Mouse (Mus musculus) R1 (cell line): ENCODE results near the gene Mpdu1.
"Not testable (repeated sequence)": the region's sequence is repeated elsewhere in the genome, so short reads cannot be mapped to it uniquely, and the experiment has no call there.

Experiments
- DNase-seq: peaks from one replicate; pipeline ENCODE4 v3.0.0-alpha.2; 2018; ENCODE audit warnings: low read depth, low spot score

The Mpdu1 gene

GRCm38 (mm10) chr11:69665457-69665960 is 3.1 kb upstream of the Mpdu1 start:
- DNase-seq: no peak

GRCm38 (mm10) chr11:69664841-69665240 is 2.4 kb upstream of the Mpdu1 start:
- no peak for DNase-seq

DNA sequence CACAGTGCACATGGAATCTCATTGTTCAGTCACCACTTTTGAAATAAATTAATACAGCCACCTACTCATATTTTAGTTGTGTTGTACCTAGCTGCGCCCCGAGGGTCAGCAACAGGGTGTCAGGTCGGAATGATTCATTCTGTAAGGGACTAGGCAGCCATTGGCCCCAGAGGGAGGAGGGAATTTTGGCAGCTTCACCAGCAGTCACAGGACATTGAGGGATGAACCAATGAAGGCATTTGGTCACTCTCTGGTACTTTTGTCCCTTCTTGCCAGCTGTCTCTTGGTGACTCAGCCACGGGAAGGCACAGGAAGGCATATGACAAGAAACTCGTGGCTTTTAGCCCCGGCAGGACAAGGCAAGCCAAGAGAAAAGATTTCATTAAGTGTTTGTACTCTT is 1.4 kb upstream of the Mpdu1 start:
- DNase-seq: no peak

DNA sequence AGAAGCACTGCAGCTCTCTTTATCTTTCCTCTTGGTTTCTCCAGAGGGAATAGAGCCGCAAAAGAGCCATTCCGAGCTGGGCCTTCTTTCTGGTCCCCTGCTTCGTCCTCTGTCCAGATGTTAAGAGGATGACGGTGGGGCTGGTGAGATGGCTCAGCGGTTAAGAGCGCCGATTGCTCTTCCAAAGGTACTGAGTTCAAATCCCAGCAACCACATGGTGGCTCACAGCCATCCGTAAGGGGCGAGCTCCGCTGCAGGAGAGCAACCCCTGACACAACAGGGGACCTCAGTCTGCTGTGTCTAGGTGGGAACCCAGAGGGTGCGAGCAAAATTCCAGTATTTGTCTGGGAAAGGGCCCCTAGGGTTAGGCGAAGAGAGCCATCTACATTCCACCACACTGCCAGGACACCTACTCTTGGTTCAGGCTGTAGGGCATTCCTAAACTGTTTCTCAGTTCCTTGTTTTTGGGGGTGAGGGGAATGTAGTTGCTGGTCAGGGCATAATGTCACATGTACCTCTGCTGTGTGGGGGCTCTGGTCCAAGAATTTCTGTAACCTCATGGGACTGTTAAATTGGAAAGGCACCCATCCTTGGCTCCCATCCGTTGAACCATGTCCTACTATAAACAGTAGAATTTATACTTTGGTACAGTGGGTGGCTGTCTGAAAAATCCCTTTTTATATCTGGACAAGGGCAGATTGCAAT is 677 bp upstream of the Mpdu1 start:
- no peak for DNase-seq

GRCm38 (mm10) chr11:69661221-69661881 is 1.1 kb downstream of the Mpdu1 start:
- no peak for DNase-seq

DNA sequence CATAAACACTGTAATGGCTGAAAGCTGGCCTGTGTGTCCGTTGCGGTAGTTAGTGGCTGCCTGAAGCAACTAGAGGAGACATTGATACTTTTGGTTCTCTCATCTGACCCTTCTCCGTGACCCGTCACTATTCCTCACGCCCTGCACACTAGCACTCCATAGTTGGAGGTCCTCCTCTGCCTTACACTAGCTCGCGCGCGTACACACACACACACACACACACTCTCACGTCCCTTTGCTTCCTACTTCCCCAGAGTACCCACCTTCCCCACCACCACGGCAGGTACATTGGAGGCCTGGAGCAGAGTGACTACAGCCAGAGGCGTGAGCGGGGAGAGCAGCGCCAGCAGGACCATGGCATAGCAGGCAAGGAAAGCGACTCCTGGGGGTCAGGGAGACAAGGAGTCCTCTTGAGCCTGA is 5.0 kb downstream of the Mpdu1 start:
- DNase-seq: no peak

DNA sequence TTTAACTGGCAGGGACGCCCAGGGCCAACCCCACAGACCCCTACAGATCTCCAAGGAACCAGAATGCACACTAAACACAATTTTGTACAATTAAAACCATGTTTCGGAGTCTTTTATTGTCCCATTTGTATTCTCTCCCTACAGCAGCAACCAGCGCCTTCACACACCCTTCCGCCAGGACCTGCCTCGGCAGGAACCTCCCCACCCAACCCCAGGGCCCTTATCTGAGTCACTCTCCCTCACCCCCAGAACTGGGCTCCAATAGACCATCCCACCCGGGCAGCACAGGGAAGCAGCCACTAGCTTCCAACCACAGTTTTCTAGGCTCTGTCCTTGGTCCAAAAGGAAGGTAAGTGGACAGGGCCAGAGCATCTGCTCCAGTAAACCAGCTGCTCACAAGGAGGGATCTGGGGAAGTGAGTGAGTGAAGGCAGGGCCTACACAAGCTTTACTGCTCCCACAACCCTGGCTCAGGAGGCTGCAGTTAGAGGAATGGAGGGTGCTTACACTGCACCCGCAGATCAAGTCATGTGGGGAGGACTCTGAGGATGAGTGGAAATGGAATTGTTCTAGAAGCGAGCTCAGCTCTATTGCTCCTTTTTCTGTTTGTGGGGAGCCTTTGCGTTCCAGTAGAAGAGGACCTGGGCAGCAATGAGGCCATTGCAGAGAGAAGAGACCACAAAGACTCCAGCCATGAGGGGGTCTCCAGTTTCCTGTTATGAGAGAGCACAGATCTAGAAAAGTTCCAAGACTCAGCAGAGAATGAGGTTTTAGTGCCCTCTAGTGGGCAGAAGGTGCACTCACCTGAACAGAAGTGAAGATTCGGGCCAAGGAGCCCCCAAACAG is 5.6 kb downstream of the Mpdu1 start:
- DNase-seq: peak; percentile 86

DNA sequence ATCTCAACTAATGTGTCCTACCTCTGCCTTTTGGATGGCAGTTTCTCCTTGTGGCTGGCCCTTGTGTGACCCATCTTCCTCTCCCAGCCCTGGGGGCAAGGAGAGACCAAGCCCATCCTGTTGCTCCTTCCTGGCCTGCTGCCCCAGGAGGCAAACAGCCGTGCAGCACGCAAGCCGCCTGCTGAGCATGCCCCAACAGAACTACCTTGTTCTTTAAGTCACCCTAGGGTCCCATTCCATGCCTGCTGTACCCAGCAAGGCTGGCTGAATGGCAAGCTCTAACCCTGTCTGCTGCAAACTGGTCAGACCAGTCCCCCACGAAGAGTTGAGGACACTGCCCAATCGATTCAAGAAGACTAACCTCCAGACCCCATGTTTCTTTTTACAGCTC is 6.4 kb downstream of the Mpdu1 start:
- no peak for DNase-seq

GRCm38 (mm10) chr11:69655264-69656064 is 7.0 kb downstream of the Mpdu1 start, which contains the start of gene Sox15:
Sox15 (plus strand) TSS chr11:69655314.
- DNase-seq: peak; percentile 91

- DNase-seq: peak; percentile 92
Measured at GRCm38 (mm10) chr11:69654760-69655159, 7.7 kb downstream of the Mpdu1 start.

- no peak for DNase-seq
Measured at GRCm38 (mm10) chr11:69653399-69653798, 9.0 kb downstream of the Mpdu1 start.

GRCm38 (mm10) chr11:69645860-69646259 is 16.6 kb downstream of the Mpdu1 start:
- no peak for DNase-seq

- no peak for DNase-seq
Measured at GRCm38 (mm10) chr11:69635471-69635870, 27.0 kb downstream of the Mpdu1 start.

DNA sequence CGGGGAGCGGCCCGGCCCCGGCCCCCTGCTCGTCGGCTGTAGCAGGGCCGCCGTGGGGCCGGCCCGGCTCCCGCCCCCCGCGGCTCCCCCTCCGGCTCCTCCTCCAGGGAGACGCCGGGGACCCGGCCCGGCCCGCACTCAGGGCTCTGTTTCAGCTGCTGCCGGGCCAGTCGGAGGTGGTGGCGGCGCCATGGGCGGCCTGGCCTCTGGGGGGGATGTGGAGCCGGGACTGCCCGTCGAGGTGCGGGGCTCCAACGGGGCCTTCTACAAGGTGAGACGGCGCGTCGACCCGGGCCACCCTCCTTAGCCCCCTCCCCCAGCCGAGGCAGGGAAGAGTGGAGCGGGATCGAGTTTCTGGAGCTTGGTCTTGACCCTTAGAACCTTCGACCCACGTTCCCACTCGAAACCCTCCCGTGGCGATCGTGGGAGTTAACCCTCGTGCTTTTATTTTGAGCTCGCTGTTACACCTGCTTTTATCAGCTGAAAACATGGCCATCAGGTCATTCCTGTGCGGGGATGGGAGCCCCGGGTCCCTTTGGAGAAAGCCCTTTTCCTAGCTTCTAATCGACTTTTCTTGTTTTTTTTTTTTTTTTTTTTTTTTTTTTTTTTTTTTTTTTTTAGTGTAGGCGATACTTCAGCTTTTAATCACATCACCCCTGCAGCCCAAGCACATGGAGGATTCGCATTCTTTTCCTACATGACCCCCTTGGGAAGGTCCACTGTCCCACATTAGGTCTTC is 29.1 kb downstream of the Mpdu1 start:
- DNase-seq: peak; percentile 69

DNA sequence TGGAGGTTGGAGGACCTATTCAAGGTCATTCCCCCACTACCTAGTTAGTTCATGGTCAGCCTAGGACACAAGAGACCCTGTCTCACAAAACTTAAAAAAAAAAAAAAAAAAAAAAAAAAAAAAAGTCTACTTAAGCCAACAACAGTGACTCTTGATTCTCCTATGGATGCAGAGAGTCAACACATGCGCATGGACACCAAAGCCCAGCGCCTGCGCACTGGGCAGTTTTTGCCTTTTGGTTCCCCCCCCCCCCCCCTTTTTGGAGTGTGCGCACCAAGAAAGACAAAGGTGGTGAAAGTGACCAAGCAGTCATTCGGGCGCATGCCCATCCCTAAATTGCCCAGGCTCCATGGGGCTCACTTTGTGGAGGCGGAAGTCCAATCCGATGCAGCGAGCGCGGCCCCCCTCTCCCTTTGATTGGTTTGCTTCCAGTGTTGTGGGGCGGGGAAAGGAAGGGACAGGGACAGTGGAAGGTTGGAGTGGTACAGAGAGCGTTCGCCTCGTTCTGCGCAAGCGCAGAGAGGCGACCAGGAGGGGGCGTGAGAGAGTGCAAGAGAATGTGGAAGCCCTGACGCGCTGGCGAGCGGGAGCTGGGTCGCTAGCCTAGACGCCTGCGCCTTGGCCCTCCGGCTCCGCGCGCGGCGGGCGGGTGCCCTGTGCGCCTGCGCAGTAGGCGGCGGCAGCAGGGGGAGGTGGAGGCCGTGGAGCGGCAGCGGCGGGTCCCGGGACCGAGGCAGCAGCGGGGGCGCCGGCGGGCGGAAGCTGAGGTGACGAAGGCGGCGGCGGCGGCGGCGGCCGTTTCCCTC is 30.0 kb downstream of the Mpdu1 start, which contains the start of gene Fxr2:
Fxr2 (plus strand) TSS at position 707 of the 806 bp plus-strand sequence.
- peak; percentile 100 for DNase-seq

- peak; percentile 72 for DNase-seq
Measured at GRCm38 (mm10) chr11:69629802-69630201, 32.6 kb downstream of the Mpdu1 start.

DNA sequence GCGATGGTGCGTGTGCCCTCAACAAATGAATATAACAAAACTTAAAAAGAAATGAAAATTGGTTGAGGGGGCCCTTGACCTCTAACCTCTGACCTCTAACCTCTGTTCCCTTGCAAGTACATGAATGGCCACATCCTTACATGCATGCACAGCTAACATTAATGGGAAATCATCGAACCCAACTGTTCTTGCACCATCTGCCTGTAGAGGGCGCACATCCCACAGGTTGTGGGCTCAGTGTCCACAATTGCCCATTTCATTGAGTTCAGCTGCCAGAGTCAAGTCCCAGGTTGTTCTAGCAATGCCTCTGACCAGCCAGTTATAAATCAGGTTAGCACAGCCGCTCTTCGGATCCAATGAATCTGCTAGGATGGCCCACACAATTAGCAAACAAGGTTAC is 34.2 kb downstream of the Mpdu1 start:
- DNase-seq: peak; percentile 91

- not testable (repeated sequence) for DNase-seq
Measured at GRCm38 (mm10) chr11:69624339-69624738, 38.1 kb downstream of the Mpdu1 start.

- DNase-seq: peak; percentile 66
Measured at GRCm38 (mm10) chr11:69623006-69623405, 39.4 kb downstream of the Mpdu1 start.

- no peak for DNase-seq
Measured at GRCm38 (mm10) chr11:69622406-69622805, 40.0 kb downstream of the Mpdu1 start.
